Mouse (Mus musculus) thymus, postnatal 36 days (tissue): ENCODE data around the gene Lnp1.
"Not testable (repeated sequence)": the region's sequence is repeated elsewhere in the genome, so short reads cannot be mapped to it uniquely, and the experiment has no call there.

Source experiments
- DNase-seq, 2 experiments: peaks; one replicate each; pipeline ENCODE4 v3.0.0; 2022; ENCODE audit warnings: mixed read lengths in 2 of 2

The Lnp1 gene

GRCm38 (mm10) chr16:56928023-56928422 lies at the start of gene Lnp1:
Gene Lnp1, minus strand, starts transcription at chr16:56928061.
- no peak for DNase-seq

- no peak for DNase-seq
Measured at GRCm38 (mm10) chr16:56974646-56975045, 46.8 kb upstream of the Lnp1 start.

GRCm38 (mm10) chr16:56958311-56958710 lies 30.4 kb upstream of the Lnp1 start:
- DNase-seq = not testable (repeated sequence)

DNA sequence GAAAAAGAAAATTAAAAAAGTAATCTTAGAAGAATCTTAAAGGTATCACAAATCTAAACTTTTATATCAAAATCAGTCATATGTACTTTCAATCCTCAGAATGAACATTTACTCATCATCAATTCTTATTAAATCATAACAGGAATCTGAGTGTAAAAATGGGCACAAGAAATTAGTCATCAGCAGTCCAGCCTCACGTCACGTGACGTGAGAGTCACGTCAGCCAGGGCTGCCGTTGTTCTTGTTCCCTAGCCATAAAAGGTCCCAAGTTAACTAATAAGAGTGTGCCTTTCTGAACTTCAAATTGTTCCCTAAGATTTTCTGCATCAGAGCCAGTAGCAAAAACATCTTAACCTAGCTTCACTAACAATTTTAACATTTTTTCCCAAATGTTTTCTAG lies 21.2 kb upstream of the Lnp1 start:
- no peak for DNase-seq

DNA sequence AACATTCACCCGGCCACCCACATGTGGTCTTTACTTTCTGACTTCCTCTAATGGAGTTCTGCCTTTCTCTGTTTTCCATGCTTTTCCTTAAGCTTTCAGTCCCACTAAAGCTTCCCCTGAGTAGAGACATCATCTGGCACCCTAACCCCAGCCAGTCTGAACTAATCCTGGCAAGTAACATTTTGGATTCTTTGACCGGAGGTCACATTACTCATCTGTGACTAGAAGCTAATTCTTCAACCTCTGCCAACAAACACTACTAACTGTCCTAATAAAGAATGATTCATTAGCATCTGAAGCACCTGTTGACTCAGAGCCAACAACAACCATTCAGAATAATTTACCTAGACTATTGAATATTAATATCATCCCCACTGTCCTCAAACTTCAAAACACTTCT lies 14.5 kb upstream of the Lnp1 start:
- no peak for DNase-seq

DNA sequence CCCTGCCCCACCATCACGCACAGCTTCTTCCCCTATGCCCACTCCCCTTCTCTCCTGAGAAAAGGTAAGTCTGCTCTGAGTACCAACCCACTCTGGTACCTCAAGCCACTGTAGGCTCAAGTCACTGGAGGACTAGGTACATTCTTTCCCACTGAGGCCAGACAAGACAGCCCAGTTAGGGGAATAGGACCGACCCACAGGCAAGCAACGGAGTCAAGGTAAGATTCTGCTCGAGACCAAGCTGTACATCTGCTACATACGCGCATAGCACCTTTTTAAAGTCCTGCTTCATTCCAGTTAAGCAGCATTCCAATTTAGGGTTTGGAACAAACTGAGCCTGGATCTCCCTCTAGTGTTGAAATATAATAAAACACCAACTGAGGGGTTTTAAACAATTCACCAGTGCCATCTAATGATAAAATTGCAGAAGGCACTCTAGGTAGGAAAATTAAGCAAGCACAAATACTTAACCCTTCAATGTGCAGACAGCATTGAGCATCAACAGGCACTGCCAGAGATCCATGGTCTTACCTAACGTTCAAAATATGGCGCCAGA lies 7.7 kb downstream of the Lnp1 start:
- DNase-seq = no peak

DNA sequence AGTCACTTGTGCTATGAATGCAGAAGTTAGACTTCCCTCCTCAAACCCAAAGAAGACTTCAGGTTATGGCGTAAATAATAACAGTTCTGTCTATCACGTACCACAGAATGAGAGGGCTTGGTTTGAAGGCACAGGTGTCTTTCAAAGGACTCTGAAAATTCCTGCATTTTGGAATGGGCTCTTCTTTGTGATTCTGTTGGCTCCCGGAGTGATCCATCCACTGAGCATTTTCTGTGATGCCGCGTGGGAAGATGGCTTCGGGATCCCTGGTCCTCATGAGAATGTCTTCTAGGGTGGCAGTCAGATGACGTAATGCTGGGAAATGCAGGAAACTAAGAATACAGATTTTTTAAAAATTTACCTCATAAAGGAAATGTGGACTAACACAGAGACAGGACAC lies 10.6 kb downstream of the Lnp1 start:
- DNase-seq = no peak

DNA sequence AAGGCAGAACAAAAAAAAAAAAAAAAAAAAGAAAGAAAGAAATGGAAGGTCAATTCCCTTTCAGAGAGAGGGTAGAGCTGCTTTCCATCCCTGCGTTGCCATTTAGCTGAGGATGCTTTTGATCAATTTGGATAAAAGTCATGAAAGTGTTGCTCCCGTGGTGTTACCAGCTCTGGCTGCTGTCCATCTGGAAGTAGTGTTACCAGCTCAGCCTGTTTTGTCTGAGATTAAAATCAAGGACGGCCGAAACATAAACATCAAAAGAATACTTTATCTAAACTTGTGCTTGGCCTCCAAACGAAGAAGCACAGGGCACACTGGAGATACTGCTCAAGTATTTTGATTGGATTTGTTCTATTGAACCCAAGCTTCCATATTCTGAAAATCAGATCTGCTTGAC lies 18.9 kb downstream of the Lnp1 start:
- no peak for DNase-seq

DNA sequence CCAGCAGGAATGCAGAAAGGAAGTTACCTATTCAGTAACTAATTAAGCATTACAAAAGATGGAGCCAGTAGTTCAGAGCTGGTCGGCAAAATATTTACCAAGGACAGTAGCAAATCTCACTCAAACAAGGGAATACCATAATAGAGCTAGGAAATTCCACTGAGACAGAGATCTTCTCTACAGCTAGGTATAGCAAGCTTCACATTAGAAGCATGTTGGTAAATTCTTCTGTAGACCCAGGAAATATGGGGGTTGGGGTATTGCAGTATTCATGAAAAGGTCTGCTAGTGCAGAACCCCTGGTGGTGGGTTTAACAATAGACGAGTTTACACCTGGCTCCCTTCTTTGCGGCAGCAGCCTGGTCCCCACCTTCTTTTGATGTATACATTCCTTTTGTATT lies 25.7 kb downstream of the Lnp1 start:
- DNase-seq = not testable (repeated sequence)

- DNase-seq = no peak
Measured at GRCm38 (mm10) chr16:56891583-56891982, 36.3 kb downstream of the Lnp1 start.

DNA sequence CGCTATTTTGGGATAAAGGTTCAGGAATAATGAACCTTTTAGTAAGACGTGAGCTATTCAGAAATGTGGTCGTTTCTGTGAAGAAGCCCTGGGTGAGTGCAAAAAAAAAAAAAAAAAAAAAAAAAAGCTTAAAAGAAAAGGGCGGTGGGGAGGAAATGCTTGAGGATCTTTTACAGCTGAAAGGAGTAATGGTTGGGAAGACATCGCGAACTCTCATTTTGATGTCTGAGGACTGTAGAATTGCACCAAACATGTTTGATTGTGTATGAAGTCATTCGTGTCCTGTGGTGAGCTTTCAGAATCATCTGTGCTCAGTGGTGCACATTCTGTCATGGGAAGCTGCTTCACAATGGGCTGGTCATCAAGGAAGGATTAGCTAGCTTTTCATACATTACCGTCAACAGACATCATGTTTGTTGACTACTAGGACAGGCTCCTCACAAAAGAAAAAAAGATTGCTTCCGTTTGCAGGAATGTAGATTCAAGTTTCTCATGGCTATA lies 41.2 kb downstream of the Lnp1 start:
- DNase-seq = no peak

DNA sequence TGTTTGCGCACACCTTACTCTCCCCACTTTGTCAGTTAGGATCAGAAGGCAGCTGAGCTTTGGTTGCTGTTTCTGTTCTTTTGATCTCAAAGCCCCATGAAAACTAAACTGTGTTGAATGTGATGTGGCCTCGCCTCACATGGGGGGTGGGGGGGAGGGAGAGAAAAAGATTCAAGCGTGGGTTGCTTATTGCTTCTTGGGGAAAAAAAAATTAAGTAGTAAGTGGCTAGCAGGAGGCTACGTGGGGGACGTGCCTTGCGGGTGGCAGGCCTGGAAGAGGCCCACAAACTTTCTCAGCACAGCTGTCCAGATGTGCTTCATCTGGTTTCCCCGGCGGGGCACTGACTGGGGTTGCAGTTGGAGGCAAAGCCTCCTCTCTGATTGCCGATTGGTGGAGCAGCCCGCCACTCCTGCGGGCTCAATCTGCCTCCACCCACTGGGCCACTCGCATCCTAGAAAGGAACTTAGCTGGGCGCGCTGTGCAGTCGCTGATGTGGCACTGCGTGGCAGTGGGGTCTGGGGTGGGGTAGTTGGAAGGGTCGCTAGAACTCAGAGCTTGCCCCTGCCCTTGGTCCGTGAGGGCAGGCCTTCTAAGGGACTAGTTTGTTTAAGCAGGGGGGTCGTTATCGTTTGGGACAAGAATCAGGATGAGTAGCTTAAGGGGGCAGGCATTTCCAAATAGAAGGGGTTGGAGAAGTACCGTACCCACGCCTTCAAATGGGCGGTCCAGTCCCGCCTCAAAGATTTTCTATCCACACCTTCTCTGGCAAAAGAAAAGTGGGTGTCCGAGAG lies 41.8 kb downstream of the Lnp1 start, which contains the start of gene Tmem45a:
Gene Tmem45a, minus strand, starts transcription at position 343 of the 792 bp plus-strand sequence.
- peak in 1 of 2 experiments; percentile 12 for DNase-seq

DNA sequence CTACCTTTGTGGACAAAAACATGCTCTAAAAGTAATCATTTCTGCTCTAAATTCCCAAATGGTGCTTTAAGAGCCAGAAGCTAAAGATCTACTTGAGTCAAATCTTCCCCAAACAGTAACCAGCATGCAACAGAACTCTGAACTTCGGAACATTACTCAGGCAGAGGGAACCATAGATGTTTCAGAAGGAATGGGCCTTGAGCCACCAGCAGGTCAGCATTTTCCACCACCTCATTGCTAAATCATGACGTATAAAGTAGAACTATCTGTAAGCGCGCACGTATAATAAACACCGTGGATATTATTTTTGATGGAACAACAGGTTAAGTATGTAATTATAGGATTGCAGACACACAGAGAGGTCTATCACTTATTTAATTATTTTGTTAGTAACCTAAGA lies 43.0 kb downstream of the Lnp1 start:
- DNase-seq = no peak

DNA sequence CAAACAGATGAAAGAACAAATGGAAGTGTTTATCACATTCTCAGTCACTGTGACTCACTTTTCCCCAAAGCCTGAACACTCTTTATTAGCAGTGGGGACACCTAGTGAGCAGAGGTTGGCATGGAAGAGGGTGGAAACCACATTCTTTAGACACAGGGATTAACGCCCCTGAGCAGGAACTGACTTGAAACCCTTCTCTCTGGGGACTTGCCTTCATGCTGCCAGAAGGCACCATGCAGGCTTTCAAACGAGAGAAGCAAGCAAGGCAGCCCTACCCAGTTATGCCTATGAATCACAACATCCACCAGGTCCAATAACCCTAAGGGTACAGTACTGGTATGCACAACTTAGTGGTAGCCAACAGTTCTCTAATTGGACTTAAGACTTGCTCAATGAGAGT lies 54.5 kb downstream of the Lnp1 start:
- no peak for DNase-seq

- no peak for DNase-seq
Measured at GRCm38 (mm10) chr16:56870458-56870857, 57.4 kb downstream of the Lnp1 start.

DNA sequence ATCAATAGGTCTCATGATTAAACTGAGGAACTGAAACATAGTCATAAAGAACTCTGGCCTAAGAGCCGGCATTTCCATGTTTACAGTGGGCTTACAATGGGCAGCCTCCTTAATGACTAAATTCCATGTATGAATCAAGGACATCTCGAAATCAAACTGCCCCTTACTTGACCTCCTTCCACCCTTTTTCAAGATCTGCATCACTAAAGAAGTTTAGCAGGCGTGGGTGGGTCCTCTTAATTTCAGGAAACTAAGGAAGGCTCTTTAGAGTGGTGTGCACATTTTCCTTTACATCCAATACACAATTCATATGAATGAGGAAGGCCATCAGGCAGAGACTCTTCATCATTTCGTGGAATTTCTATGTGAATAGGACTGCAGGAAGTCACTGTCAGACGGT lies 59.5 kb downstream of the Lnp1 start:
- DNase-seq = no peak

GRCm38 (mm10) chr16:56867591-56867990 lies 60.3 kb downstream of the Lnp1 start:
- no peak for DNase-seq
